Mouse (Mus musculus) c-Kit-negative CD71-positive TER-119-positive erythroid progenitor cells, embryonic 14.5 days (primary cell): ENCODE measurements around the gene March1.

Source experiments
- DNase-seq: peaks from one replicate; pipeline ENCODE4 v3.0.0-alpha.2; 2013; ENCODE audit warnings: low read depth, low spot score

March1 gene

DNA sequence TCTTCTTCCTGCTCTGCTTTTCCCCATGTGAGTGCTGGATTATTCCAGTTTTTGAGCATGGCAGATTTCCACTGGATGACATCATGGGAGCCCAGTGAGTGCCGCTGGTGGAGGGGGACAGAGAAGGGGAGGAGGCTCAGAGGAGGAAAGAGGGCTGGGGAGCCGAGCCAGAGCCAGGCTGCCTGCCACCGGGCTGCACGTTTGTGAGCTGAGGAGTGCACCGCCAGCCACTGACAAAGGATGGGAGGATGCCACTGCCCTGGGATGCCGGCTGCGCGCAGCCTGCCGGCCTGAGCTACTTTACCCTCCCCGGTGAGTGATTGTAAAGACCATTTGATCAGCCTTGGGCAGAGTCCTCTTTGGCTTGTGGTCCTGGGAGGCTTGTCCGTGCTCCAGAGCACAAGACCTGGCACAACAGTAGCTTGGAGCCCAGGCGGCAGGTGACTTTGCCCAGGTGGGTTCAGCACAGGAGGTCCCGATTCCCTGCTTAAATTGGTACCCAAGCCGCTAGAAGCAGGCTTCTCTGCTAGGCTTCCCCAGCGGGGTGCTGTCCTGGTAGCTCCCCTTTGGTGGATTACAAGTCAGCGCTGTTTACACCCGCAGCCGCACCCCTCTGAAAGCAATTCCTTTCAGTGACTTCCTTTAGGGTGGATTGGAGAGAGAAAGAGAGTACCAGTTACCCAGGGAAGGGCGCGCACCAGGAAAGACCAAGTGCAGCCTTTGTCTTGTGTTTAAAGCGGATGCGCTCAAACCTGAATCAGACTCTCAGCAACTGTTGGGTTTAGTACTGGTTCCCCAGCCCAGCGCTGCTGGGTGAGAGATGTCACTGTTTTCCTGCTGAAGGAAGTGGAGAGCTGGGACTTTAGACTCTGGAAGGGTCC, at the start of gene March1:
March1 (plus strand) TSS at position 30 of the 881 bp plus-strand sequence.
- DNase-seq: no peak

DNA sequence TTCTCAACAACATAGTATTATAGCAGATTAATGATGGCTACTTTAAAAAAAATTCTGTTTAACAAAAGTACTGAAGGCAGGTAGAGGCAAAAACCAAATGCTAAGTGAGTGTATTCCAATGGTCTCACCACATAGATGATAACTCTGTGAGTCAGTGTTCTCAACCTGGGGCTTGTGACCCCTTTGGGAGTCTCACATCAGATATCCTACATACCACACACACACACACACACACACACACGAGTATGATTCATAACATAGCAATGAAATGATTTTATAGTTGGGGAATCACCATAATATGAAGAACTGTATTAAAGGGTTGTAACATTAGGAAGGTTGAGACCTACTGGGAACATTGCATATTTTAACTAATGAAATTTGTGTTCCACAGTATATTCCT, 30.8 kb upstream of the March1 start:
- DNase-seq: no peak

DNA sequence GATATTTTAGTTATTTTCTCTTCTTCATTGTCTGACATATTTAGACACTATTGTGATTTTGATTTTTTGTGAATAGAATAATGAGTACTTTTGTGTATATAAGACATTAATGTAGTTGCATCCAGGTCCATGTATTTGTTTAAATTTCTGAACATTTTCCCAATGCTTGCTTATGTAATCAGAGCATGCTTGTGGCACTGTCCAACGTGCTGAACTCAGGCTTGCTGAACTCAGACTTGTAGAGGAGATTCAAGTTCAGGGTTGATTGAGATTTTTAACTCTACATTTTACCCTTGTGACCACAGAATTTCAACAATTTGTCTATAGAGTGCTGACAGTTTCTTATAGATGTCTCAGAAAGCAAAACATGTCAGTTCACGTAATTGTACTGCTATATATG, 14.5 kb upstream of the March1 start:
- no peak for DNase-seq

DNA sequence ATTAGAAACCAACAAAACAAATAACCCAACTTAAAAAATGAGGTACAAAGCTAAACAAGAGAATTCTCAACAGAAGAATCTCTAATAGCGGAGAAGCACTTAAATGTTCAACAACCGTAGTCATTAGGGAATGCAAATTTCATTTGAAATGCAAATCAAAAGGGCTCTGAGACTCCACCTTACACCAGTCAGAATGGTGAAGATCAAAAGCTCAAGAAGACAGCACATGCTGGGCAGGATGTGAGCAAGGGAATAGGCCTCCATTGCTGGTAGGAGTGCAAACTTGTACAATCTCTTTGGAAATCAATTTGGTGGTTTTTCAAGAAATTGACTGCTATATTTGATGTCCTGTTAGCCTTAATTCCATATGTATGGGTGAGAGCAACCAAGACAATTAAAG, 8.2 kb upstream of the March1 start:
- DNase-seq: no peak

DNA sequence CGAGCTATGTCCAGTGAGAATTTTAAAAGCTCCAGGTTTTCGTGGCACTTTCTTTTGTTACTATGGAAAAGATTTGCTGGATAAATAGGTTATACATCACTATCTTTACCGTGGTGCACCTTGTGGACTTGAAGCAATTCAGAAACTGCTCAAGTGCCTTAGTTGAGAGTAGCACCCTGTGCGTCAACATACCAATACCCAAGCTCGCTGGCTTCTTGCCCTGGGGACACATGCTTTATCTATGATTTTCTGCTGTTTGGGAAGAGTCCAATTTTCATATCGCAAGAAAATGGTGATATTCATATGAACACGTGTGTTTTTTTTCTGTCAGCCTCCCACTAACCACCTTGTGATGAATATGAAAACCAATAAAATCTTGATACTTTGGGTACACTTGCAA, 1.3 kb downstream of the March1 start:
- no peak for DNase-seq

DNA sequence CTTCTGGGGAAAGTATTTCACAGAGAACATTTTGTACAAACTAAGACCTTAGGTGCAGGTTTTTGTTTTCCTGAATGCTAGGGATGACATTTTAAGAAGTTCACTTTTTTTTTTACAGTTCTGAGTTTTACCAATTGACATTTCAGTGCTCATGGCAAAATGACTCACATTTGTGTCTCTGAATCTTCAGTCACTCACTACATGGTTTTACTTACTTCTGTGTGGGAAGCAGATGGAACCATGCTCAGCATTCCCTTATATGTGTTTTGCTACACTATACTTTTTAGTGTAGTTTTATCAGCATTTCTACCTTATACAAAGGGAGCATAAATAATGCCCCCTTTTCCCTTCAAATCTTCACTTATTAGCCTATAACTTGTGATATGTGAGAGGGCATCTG, 27.2 kb downstream of the March1 start:
- DNase-seq: no peak

DNA sequence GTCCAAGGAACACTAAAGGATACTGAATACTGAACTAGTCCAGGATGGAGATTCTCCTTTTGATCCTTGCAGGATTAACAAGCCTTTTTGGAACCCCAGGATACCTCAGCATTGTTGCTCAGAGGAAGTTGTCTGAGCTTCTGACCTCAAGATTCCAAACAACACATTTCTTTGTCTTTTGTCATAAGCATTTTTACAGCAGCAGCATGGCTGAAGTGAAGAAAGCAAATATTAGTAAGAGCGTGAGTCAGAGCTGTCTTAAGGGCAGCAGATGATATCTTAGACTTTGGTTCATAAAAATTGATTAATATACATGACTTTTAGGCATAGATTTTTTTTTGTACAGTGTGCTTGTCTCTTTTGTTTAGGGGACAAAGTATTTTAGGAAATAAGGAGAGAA, 27.8 kb downstream of the March1 start:
- no peak for DNase-seq

DNA sequence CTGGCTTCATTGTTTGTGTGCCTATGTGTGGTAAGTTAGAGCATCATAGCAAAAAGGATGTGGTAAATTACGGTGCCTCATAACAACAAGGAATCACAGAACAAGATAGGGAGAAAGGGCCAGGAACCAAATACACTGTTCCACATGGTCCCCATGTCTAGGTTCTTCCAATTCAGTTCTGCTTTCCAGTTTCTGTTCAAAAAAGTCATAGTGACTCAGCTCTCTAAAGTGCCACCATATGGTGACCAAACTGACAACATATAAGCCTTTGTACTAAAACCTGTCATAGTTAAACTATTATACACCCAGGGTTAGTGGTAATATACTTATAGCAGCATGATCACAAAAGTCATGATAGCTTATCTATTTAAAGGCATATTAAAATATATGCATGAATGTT, 28.2 kb downstream of the March1 start:
- no peak for DNase-seq

DNA sequence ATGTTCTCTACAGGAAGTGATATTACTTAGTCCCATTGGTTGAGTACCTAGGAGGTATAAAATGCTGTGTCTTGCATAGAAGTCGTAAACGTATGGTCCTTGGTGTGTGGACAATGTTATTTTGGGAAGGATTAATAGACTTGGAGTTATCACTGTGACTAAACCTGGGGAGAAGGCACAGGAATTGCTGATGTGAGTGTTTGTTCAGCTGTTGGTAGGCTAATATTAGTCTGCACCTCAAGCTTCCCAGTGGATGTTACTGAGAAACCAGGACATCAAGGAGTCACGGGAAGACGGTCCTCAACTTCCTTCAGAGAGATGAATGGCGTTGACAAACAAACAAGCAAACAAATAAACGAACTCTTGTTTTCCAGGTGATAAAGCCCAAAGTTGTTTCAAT, 38.2 kb downstream of the March1 start:
- no peak for DNase-seq

DNA sequence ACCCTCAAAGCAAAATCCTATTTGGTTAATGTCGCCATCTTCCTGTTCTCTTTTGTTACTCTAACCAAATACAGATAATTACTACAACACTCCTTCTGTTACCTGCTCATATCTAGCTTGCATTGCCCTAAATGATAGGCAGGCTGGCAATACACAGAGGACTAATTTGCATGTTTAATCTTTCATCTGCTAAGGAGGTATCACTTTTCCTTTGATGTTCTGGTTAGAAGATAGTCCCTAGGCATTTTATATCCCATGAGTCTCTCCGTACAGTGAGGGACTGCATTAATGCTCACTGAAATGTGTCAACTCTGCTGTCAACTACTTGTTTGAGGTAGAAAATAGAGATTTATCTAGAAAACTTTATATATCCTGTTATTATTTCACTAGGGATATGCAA, 44.2 kb downstream of the March1 start:
- no peak for DNase-seq

DNA sequence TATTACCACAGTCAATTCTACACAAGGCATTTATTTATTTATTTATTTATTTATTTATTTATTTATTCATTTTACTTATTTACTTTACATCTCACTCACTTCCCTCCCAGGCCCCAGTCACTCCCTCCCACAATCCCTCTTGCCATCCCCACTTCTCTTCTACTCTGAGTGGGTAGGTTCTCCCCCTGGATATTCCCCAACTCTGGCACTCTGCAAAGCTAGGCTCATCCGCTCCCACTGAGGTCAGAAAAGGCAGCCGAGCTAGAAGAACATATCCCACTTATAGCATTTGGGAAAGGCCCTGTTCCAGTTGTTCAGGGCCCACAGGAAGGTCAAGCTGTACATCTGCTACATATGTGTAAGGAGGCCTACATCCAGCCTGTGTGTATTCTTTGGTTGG, 48.1 kb downstream of the March1 start:
- DNase-seq: no peak

DNA sequence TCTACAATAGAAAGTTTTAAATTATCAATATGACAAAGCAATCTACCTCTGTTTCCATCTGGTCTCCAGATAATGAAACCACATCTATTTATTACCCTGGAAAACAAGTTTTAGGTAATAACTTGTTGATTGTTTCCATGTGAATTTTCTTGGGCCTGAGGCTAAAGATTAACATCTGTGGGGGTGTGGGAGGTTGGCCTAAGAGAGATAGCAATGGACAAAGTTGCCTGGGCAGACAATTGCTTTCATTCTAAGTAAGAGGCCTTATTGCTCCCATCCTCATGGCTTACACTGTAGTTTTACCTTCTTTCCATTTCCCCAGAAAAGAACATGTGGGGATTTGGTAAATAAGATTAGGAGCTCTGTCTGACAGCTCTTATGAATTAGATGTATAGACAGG, 125.4 kb downstream of the March1 start:
- no peak for DNase-seq

DNA sequence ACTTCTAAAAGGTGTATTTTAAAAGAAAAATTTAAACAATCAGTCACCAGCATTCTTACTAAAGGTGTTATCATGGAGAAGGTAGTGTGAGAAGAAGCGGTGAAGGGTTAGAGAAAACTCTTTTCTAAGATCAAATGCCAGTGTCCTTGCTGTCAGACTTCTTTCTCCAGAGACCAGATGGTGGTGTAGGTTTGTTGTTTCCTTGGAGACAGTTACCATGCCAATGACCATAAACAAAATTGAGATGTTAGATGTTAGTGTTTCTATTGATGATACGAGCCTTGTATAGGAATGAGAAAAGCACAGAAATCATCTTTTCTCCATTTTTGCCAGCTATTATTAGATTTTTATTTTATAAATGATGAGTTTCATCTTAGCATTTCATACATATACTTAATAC, 158.1 kb downstream of the March1 start:
- no peak for DNase-seq

DNA sequence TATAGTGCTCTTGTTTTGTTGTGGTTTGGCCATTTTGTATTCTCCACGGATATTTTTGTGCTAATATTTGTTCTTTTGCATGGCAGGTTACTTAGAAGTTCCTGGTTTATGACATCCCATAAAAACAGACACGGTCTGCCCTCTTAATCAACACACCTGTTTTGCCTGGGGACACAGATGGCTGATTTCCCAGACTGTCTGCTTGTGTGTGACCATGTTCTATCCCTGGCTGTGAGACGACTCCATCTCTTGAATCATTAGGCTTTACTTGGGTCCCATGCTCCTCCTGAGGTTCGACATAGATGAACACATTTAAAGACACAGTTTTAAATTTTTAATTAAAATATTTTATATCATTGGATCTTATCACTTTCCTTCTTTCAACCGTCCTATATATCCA, 163.5 kb downstream of the March1 start:
- DNase-seq: no peak

DNA sequence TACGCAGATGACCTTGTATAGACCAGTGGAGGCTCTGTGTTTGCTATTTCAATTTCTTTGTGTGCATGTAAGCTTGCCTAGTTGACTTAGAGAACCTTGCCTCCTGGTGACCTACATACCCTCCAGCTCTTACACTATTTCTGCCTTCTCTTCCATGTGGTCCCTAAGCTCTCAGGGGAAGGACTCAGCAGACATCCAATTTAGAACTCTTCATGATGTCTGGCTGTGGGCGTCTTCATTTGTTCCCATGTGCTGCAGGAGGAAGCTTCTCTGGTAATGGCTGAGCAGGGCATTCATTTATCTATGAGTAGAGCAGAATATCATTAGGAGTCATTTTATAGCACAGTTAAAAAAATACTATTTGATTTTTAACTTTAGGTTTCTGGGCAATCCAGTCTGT, 195.3 kb downstream of the March1 start:
- DNase-seq: no peak

DNA sequence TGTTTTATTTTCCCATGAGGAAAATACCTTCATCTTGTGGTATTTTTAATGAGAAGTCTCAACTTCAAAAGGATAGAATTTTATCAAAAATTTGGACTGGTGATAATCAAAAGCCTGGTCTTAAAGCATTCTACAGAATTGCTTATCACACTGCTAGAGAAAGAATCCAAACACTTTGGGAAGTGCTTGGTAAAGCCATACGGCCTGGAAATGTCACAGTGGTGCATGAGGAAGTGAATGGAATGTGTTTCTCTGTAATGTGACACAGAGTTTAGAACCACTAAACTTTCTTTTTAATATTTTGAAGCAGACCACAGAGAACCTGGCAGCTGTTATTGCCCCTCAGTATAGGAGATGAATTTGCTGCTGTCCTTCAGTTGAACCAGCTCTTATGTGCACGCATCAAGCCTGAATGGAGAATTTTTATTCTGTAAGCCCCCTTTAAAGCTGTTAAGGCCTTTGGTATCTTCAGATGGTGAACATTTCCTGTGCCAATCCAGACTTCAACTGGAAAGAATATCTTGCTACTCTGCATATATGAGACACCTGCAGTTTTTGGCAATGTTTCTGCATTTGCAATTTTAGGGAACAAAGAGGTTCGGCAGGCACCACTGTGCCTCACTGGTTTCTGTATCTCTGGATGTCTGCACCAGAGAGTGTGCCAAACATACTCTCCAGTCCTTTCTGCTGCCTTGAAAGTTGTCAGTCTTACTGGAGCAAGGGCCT, 304.8 kb downstream of the March1 start:
- DNase-seq: no peak

DNA sequence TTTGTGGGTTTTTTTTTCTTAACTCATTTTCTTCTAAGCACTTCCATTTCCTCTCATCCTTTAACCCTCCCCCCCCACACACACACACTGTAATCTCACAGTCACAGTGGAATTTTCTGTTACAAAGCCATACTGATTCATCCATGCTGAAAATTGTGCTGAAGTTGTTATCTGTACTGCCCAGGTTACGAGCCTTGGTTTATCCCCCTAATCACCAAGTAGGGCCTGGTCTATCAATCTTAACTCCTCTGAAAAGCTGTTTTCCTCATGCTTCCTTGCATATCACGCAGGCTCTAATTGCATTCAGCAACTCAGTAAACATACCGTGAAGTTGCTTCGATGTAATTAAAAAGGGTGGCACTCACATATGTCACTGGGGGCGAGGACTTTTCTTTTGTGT, 339.2 kb downstream of the March1 start:
- no peak for DNase-seq

DNA sequence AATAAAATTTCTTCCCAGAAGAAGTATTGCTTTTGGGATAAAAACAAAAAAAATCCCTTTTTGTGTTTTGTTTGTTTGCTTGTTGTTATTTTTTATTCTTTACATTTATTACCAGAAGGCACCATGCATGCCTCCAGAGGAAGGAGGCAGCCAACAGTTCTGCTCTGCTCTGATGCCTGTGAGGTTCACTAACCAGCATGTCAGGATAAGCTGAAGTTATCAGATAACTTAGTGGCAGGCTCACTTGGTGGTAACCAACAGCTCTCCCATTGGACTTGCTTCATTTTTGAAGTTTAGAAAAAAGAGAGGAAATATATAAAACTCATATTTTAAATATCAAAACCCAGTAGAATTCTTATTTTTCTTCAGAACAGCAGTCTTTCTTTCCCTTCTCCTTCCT, 339.8 kb downstream of the March1 start:
- no peak for DNase-seq

DNA sequence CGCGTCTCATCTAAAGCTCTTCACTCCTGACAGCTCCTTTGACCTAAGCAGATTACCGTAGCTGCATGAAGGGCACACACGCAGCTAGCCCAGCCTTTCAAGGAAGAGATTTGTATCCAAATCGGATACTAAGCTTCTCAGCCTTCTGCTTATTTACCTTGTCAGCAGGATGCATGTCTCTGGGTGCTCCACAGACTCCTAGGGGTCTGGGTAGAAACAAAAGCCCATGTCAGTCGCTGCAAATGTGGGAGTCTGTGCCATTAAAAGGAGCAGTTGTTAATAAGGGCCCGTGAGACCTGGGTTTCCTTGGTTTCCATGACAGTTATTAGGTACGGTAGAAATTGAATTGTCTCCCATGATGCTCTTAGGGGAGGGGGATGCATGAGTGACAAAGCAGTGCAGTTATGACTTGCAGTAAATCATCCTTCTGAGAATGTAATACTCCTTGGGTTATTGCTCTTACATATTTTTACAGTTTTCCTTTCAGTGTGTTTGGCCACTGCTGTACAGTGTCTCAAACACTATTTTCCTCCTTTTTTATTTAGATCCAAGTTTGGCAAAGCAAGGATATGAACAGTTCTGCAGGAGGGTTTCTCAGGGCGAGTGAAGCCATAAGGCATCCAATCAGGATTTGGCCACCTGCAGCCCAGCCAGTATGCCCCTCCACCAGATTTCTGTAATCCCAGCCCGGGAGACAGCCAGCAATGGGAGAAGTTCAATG, 349.0 kb downstream of the March1 start:
- no peak for DNase-seq

DNA sequence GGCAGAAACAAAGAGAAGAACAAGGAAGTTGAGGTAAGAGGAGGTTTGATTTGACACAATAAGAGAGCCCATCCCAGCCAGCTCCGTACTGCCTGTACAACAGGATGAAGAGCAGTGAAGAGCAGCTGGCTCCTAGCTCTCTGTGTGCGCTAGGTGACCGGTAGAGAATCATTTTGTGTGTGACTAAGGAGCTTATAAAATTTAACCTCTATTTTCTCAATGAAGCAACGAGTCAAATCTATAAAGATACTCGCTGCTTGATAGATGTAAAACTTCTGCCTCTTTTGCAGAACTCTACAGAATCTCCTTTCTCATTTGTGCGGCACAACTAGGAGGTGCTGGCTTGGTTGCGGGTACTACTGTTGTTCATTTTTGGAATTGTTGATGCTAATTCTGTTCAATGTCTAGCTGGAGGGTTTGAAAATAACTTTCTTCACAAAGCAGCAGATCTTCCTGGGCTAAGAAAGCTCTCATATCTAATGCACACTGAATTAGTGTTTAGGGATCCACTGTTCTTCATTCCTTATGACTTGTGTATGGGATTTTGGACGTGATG, 349.6 kb downstream of the March1 start:
- no peak for DNase-seq

DNA sequence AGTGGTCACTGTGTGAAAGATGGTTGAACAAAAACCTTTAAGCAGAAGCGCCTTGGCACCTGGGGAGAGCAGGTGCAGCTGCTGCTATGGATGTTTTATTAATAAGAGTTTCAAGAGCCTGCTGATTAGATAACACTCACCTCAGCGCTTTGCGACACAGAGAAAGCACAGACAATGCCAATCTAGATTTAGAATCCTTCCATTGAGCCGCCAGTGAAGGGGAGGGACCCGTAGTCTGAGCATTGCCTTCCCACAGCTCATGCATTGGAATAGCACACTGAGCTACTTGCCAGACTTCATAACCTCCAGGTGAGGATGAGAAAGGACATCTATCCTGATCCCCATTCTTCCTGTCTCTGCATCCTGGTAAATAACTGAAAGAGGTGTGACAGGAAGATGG, 359.2 kb downstream of the March1 start:
- no peak for DNase-seq

DNA sequence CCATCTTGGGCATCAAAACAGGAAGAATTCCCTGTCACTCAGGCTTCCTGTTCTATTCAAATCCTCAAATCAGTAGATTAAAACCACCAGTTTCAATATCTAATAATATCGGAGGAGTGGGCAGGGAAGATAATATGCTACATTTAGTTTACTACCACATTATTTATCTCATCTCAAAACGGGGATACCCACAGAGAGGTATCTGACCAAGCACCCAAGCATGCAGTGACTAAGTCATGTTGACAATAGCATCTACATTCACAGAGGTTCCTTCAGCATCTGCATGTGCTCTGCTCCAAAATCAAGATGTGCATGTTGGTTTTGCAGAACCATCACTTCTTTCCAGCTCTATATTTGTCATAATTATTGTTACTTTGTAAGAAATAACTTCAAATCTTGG, 364.3 kb downstream of the March1 start:
- no peak for DNase-seq
